Mouse (Mus musculus): ENCODE results near the gene Akap10. TPM values are rescaled to one million over a fixed set of nuclear protein-coding genes. Genes with fewer than 3 reads are reported as not detected.

Akap10 gene
- total RNA-seq, 2 experiments from 2014 or later = 16.9 to 18.6 TPM

Other genes with a start within 250 kb of the Akap10 start
- gene Fam83g, start 246.2 kb downstream of the Akap10 start, total RNA-seq (2021) = under 1 TPM; 0.17 to 0.25 TPM
- gene Slc5a10, start 209.4 kb downstream of the Akap10 start, total RNA-seq (2021) = not detected
- gene Prpsap2, start 168.2 kb downstream of the Akap10 start, total RNA-seq (2021) = 10 to 100 TPM; 12.3 to 12.5 TPM
- gene Ulk2, start 75.2 kb downstream of the Akap10 start, total RNA-seq (2021) = 10 to 100 TPM; 30.3 to 32.1 TPM
- gene Specc1, start 26.5 kb upstream of the Akap10 start, total RNA-seq (2021) = 10 to 100 TPM; 18.3 to 26.7 TPM

Data from heart, postnatal 4 days (tissue).